Mouse (Mus musculus) midbrain, embryonic 13.5 days (tissue): ENCODE measurements around the gene Tbc1d17. TPM values are rescaled to one million over a fixed set of nuclear protein-coding genes. Genes with fewer than 3 reads are reported as not detected.

Experiments
- ATAC-seq: fragments of 200-750 bp; cut with Nextera tagmentation; 2 replicates; pipeline ENCODE4 v1.8.0; 2017; ENCODE audit warnings: mild to moderate bottlenecking, moderate TSS enrichment, moderate library complexity
- H3K27ac ChIP-seq: fragments of 300-500 bp; sonication (generic); 2 replicates; pipeline ENCODE4 v1.5.1; 2015; ENCODE audit warnings: inconsistent platforms, mild to moderate bottlenecking, moderate library complexity
- H3K27me3 ChIP-seq: fragments of 300-500 bp; sonication (generic); 2 replicates; pipeline ENCODE4 v1.6.1; 2015; ENCODE audit warnings: mild to moderate bottlenecking, inconsistent platforms
- H3K36me3 ChIP-seq: fragments of 300-500 bp; sonication (generic); 2 replicates; pipeline ENCODE4 v1.6.1; 2015; ENCODE audit warnings: mild to moderate bottlenecking, inconsistent platforms
- H3K4me1 ChIP-seq: fragments of 300-500 bp; sonication (generic); replicated peaks from 2 replicates; pipeline ENCODE4 v1.6.1; 2015; ENCODE audit warnings: inconsistent platforms
- H3K4me2 ChIP-seq: fragments of 300-500 bp; sonication (generic); replicated peaks from 2 replicates; pipeline ENCODE4 v1.6.1; 2015; ENCODE audit warnings: moderate library complexity, mild to moderate bottlenecking, inconsistent platforms
- H3K4me3 ChIP-seq: fragments of 300-500 bp; sonication (generic); replicated peaks from 2 replicates; pipeline ENCODE4 v1.5.1; 2015; ENCODE audit warnings: mild to moderate bottlenecking, inconsistent platforms
- H3K9ac ChIP-seq: fragments of 300-500 bp; sonication (generic); replicated peaks from 2 replicates; pipeline ENCODE4 v1.6.1; 2015; ENCODE audit warnings: mild to moderate bottlenecking, inconsistent platforms
- H3K9me3 ChIP-seq: fragments of 300-500 bp; sonication (generic); 2 replicates; pipeline ENCODE4 v1.6.1; 2016; ENCODE audit warnings: mild to moderate bottlenecking, inconsistent platforms
- WGBS: fragments of 180-500 bp; shearing (Covaris S2); methylation state at CpG from one replicate; pipeline ENCODE4 v1.1.7; 2015; 5-methylcytosine and 5-hydroxymethylcytosine counted together
- microRNA counts: library from miRNA; unstranded; fragments of <30 nt; microRNA quantifications from one replicate; lab custom pipeline; 2016
- microRNA-seq: library from miRNA; unstranded; fragments of <30 nt; microRNA quantifications from one replicate; pipeline ENCODE4, GENCODE M21; 2016
- polyA plus RNA-seq: library from polyadenylated mRNA; unstranded; fragments of >200 nt; fragmentation: Nextera tagmentation; extraction: Ambion mirVana; gene quantifications from 2 replicates; pipeline ENCODE4 v1.2.1, GENCODE M21; 2015

Gene Tbc1d17
- polyA plus RNA-seq, 1 experiment from 2014 or later, result 109 TPM

- H3K4me3 ChIP-seq, result no peak overlapping the region
- H3K9me3 ChIP-seq, result 0 out of 2 replicates have a peak, but pooled peaks cover 9% of the 10 kb centered on the region
- no peak for ATAC-seq
- WGBS, result 88% methylated on average over 6 of the region's 6 CpGs
- H3K9ac ChIP-seq, result no peak overlapping the region
- H3K27me3 ChIP-seq, result no peaks in the 10 kb centered on the region
- no peak overlapping the region for H3K27ac ChIP-seq
- H3K4me2 ChIP-seq, result no peak overlapping the region
- no peaks in the 10 kb centered on the region for H3K36me3 ChIP-seq
- no peaks in the 10 kb centered on the region for H3K4me1 ChIP-seq
Observed at GRCm38 (mm10) chr7:44792781-44793180, 56.1 kb downstream of the Tbc1d17 start.

GRCm38 (mm10) chr7:44790066-44790465 lies 58.8 kb downstream of the Tbc1d17 start:
- Histone ChIP-seq H3K36me3 (no peaks in the 10 kb centered on the region), H3K4me3 (no peak overlapping the region), H3K4me2 (no peak overlapping the region), H3K9me3 (0 out of 2 replicates have a peak, but pooled peaks cover 6% of the 10 kb centered on the region), H3K27me3 (no peaks in the 10 kb centered on the region), H3K4me1 (no peaks in the 10 kb centered on the region), H3K27ac (no peak overlapping the region), H3K9ac (no peak overlapping the region)
- 66% methylated on average over 4 of the region's 4 CpGs for WGBS
- ATAC-seq, result no peak

- Histone ChIP-seq H3K27ac (no peak overlapping the region), H3K4me2 (no peak overlapping the region), H3K27me3 (no peaks in the 10 kb centered on the region), H3K9me3 (0 out of 2 replicates have a peak, but pooled peaks cover 6% of the 10 kb centered on the region), H3K4me1 (no peaks in the 10 kb centered on the region), H3K36me3 (no peaks in the 10 kb centered on the region), H3K9ac (no peak overlapping the region), H3K4me3 (no peak overlapping the region)
- no peak for ATAC-seq
- 80% methylated on average over 3 of the region's 3 CpGs for WGBS
Observed at GRCm38 (mm10) chr7:44789531-44789930, 59.3 kb downstream of the Tbc1d17 start.

MicroRNA genes within 50 kb of the gene (microRNA counts, 519-probe panel; counts per million panel counts)
- 110 counts per million, percentile 56 among the panel's probes with 10 or more counts for microRNA mmu-miR-707 (lab: Ali Mortazavi, UCI)

Small RNAs within 50 kb of the gene (microRNA-seq; reads per million reads assigned to microRNA genes)
- not detected for gene Mir707

Other genes starting within 250 kb of the Tbc1d17 start
- 0.84 and 1.2 TPM in 2 replicates for gene Myh14, start 178.2 kb downstream of the Tbc1d17 start, polyA plus RNA-seq
- not detected in 2 replicates for gene Izumo2, start 140.3 kb downstream of the Tbc1d17 start, polyA plus RNA-seq
- gene Vrk3, start 100.7 kb downstream of the Tbc1d17 start, polyA plus RNA-seq, result 33.9 and 35.2 TPM in 2 replicates
- gene Zfp473, start 98.0 kb downstream of the Tbc1d17 start, polyA plus RNA-seq, result 1.2 and 1.4 TPM in 2 replicates
- 55.7 and 61.3 TPM in 2 replicates for gene Nup62, start 33.0 kb downstream of the Tbc1d17 start, polyA plus RNA-seq
- 2.0 and 2.1 TPM in 2 replicates for gene Il4i1, start 32.7 kb downstream of the Tbc1d17 start, polyA plus RNA-seq
- 3.8 and 5.4 TPM in 2 replicates for gene Atf5, start 32.4 kb downstream of the Tbc1d17 start, polyA plus RNA-seq
- 78.9 and 88.2 TPM in 2 replicates for gene Akt1s1, start 88 bp downstream of the Tbc1d17 start, polyA plus RNA-seq
- gene Pnkp, start 8.1 kb upstream of the Tbc1d17 start, polyA plus RNA-seq, result 32.3 and 38.5 TPM in 2 replicates
- gene Ptov1, start 20.7 kb upstream of the Tbc1d17 start, polyA plus RNA-seq, result 524 and 584 TPM in 2 replicates
- gene Med25, start 43.6 kb upstream of the Tbc1d17 start, polyA plus RNA-seq, result 151 and 162 TPM in 2 replicates
- gene Fuz, start 47.0 kb upstream of the Tbc1d17 start, polyA plus RNA-seq, result 24.2 and 26.9 TPM in 2 replicates
- gene Ap2a1, start 80.4 kb upstream of the Tbc1d17 start, polyA plus RNA-seq, result 98.1 and 98.6 TPM in 2 replicates
- gene Tsks, start 94.1 kb upstream of the Tbc1d17 start, polyA plus RNA-seq, result 0.17 TPM in 1 of 2 replicates, not detected in the other
- 47.0 and 56.0 TPM in 2 replicates for gene Cpt1c, start 125.8 kb upstream of the Tbc1d17 start, polyA plus RNA-seq
- gene Prmt1, start 137.5 kb upstream of the Tbc1d17 start, polyA plus RNA-seq, result 784 and 789 TPM in 2 replicates
- 63.0 and 70.7 TPM in 2 replicates for gene Irf3, start 148.6 kb upstream of the Tbc1d17 start, polyA plus RNA-seq
- gene Bcl2l12, start 149.6 kb upstream of the Tbc1d17 start, polyA plus RNA-seq, result 21.3 and 21.6 TPM in 2 replicates
- gene Scaf1, start 167.3 kb upstream of the Tbc1d17 start, polyA plus RNA-seq, result 38.1 and 47.7 TPM in 2 replicates
- 8.4 and 9.6 TPM in 2 replicates for gene Rras, start 168.9 kb upstream of the Tbc1d17 start, polyA plus RNA-seq
- gene Prr12, start 203.8 kb upstream of the Tbc1d17 start, polyA plus RNA-seq, result 14.0 and 17.0 TPM in 2 replicates
- gene Nosip, start 213.3 kb upstream of the Tbc1d17 start, polyA plus RNA-seq, result 56.5 and 61.8 TPM in 2 replicates
- gene Prrg2, start 213.6 kb upstream of the Tbc1d17 start, polyA plus RNA-seq, result 13.2 and 14.5 TPM in 2 replicates
- gene Rcn3, start 243.1 kb upstream of the Tbc1d17 start, polyA plus RNA-seq, result 57.7 and 69.8 TPM in 2 replicates